Mouse (Mus musculus): ENCODE results near the gene Erap1.
"Not testable (repeated sequence)": the region's sequence is repeated elsewhere in the genome, so short reads cannot be mapped to it uniquely, and the experiment has no call there.

GRCm38 (mm10) chr13:74601776-74602175 lies 37.6 kb upstream of the Erap1 start:
- TF ChIP-seq USF1 (IDR thresholded peaks at IDR 0.05; ENCODE audit: low read depth); SRF (IDR thresholded peaks at IDR 0.05; ENCODE audit: control insufficient read depth, insufficient read length, low read depth); POLR2A (IDR thresholded peaks at IDR 0.05; ENCODE audit: insufficient read length, low read depth); MYOG (IDR thresholded peaks at IDR 0.05; ENCODE audit: control insufficient read depth in 1 of 3, insufficient read depth in 1 of 3, insufficient read length in 2 of 3, low read depth in 2 of 3); MAX (IDR thresholded peaks at IDR 0.05; ENCODE audit: low read depth): not testable (repeated sequence)

All from myocyte (in vitro differentiated cells).